ENCODE assay signal across 7 mouse cellular contexts in the genomic region with DNA sequence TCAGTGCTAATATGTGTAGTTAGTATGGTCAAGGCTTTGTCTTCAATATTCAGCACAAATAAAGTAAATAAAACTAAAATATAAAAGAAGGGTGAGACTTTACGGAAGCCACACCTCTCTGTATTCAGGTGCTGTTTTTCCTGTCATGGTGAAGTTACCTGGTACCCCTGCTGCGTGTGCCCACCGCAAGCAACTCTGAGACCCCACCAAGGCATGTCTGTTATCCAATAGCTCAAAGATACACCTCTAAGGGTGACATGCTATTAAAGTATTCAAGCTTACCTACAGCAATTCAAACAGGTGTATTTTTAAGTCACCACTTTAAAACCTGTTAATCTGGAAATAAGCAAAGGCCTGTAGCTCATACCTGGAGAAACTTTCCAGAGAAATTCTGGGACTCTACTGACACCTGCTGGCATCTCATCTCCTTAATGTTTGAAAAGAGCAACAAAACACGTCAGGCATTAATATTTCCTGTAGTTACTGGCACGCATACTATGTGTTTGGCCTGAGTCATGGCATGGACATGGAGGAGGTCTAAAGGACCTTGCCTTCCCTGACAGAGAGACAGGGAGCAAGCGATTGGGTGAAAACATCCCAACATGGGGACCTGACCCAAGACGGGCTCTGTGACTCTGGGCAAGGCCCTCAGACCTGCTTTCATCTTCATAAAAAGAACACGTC.
DNase-seq lines count a peak whose midpoint lies in the region; ATAC-seq and TF ChIP-seq lines count a peak whose summit lies in the region.

No protein-coding gene starts in this region.

- H3K9me3 ChIP-seq in forebrain, embryonic 15.5 days: no peaks in the 10 kb centered on the region
- no peaks in the 10 kb centered on the region for H3K9me3 ChIP-seq in intestine, embryonic 16.5 days (ENCODE audit: control insufficient read depth, low read length)

- no peak overlapping the region for H3K4me3 ChIP-seq in forebrain, embryonic 15.5 days
- no peak overlapping the region for H3K4me3 ChIP-seq in intestine, embryonic 16.5 days (ENCODE audit: low read length)

- TF ChIP-seq CTCF in brain, embryonic 14.5 days (IDR thresholded peaks at IDR 0.05; ENCODE audit: borderline replicate concordance, extremely low read depth, insufficient read depth, insufficient read length): peak; percentile 38; the same call in 1 of the 2 replicates

- H3K36me3 ChIP-seq in forebrain, embryonic 15.5 days: no peaks in the 10 kb centered on the region
- no peaks in the 10 kb centered on the region for H3K36me3 ChIP-seq in intestine, embryonic 16.5 days (ENCODE audit: control insufficient read depth, insufficient read depth, low read length)

- ATAC-seq in forebrain, embryonic 15.5 days (replicated peaks): peak; percentile 26; the same call in 1 of the 2 replicates
- 0 out of 2 replicates have a peak, but pooled peaks have one; percentile 13 for ATAC-seq in intestine, embryonic 16.5 days

- H3K4me2 ChIP-seq in forebrain, embryonic 15.5 days (replicated peaks): no peak overlapping the region
- H3K4me2 ChIP-seq in intestine, embryonic 16.5 days (ENCODE audit: low read depth, low read length): no peak overlapping the region

- no peaks in the 10 kb centered on the region for H3K27me3 ChIP-seq in forebrain, embryonic 15.5 days
- H3K27me3 ChIP-seq in intestine, embryonic 16.5 days (replicated peaks; ENCODE audit: control insufficient read depth, insufficient read depth, low read length): no peaks in the 10 kb centered on the region

- peak; percentile 80 for DNase-seq in urinary bladder, postnatal 14 days (ENCODE audit: low spot score)
- no peak for DNase-seq in urinary bladder, postnatal 10 days (ENCODE audit: low spot score)
- peak; percentile 76 for DNase-seq in brain, embryonic 14.5 days (ENCODE audit: low read depth)
- DNase-seq in left cerebral cortex, postnatal 4 days: peak; percentile 24
- peak; percentile 69 for DNase-seq in retina, embryonic 14.5 days (ENCODE audit: low spot score)

- H3K4me1 ChIP-seq in forebrain, embryonic 15.5 days: peaks cover 2% of the 10 kb centered on the region; the same call in 1 of the 2 replicates
- no peaks in the 10 kb centered on the region for H3K4me1 ChIP-seq in intestine, embryonic 16.5 days (ENCODE audit: control insufficient read depth, insufficient read depth, low read length)

- no peak overlapping the region for H3K9ac ChIP-seq in forebrain, embryonic 15.5 days (replicated peaks)
- no peak overlapping the region for H3K9ac ChIP-seq in intestine, embryonic 16.5 days (ENCODE audit: low read depth, low read length)

- intact Hi-C loops in left cerebral cortex, postnatal 4 days (cut with DNase I): loop anchor here (2.0 to 10.0 kb wide), 3 partner anchors 182 to 565 kb away; no protein-coding TSS in a partner anchor

- no peak for TF ChIP-seq POLR2A in brain, embryonic 14.5 days (IDR thresholded peaks at IDR 0.05; ENCODE audit: borderline replicate concordance, extremely low read depth, insufficient read depth, insufficient read length, poor library complexity, severe bottlenecking)

- WGBS in forebrain, embryonic 15.5 days: 86% methylated on average over 8 of the region's 8 CpGs
- WGBS in intestine, embryonic 16.5 days: 78% methylated on average over 8 of the region's 8 CpGs

- H3K27ac ChIP-seq in forebrain, embryonic 15.5 days (replicated peaks): no peak overlapping the region
- H3K27ac ChIP-seq in intestine, embryonic 16.5 days (ENCODE audit: low read length): no peak overlapping the region
